Mouse (Mus musculus) kidney, adult 2 months (tissue): ENCODE measurements around the gene Rhbdd2. TPM values are rescaled to one million over a fixed set of nuclear protein-coding genes. Genes with fewer than 3 reads are reported as not detected.
A peak's percentile ranks its signal among the peaks of the same experiment; 100 is the strongest.

Source experiments
- DNase-seq: peaks from one replicate; pipeline ENCODE4 v3.0.0; 2021
- H3K27ac ChIP-seq: fragments of 200-500 bp; 2 replicates; pipeline ENCODE4 v1.5.1; 2012; ENCODE audit warnings: low read depth, low read length, control low read depth, inconsistent platforms; ENCODE audit not compliant: insufficient read depth
- H3K27me3 ChIP-seq: fragments of 200-500 bp; replicated peaks from 2 replicates; pipeline ENCODE4 v1.6.1; 2012; ENCODE audit warnings: mild to moderate bottlenecking, moderate library complexity, low read length, inconsistent platforms; ENCODE audit not compliant: control insufficient read depth, insufficient read depth
- H3K36me3 ChIP-seq: fragments of 200-500 bp; 2 replicates; pipeline ENCODE4 v1.6.1; 2012; ENCODE audit warnings: mild to moderate bottlenecking, moderate library complexity, low read length, inconsistent platforms; ENCODE audit not compliant: control insufficient read depth, insufficient read depth
- H3K4me1 ChIP-seq: fragments of 200-500 bp; 2 replicates; pipeline ENCODE4 v1.6.1; 2011; ENCODE audit warnings: low read length; ENCODE audit not compliant: control insufficient read depth, insufficient read depth
- H3K4me3 ChIP-seq: fragments of 200-500 bp; 2 replicates; pipeline ENCODE4 v1.5.1; 2011; ENCODE audit warnings: mild to moderate bottlenecking, low read depth, low read length, control low read depth; ENCODE audit not compliant: insufficient read depth
- CTCF ChIP-seq: fragments of 200-500 bp; conservative IDR thresholded peaks from 2 replicates; pipeline ENCODE4 v1.5.1; 2011; ENCODE audit warnings: low read depth, mild to moderate bottlenecking, control low read depth, low read length, moderate library complexity, mixed read lengths; ENCODE audit not compliant: insufficient read depth, insufficient read length
- POLR2A ChIP-seq: fragments of 200-500 bp; IDR thresholded peaks from one replicate; pipeline ENCODE4 v1.6.1; 2011; ENCODE audit warnings: low read depth, low read length, control low read depth
- WGBS: fragments of 180-500 bp; shearing (Covaris S2); methylation state at CpG from one replicate; pipeline ENCODE4 v1.1.7; 2018; 5-methylcytosine and 5-hydroxymethylcytosine counted together
- polyA plus RNA-seq: library from polyadenylated mRNA; depleted of rRNA; stranded (reverse); fragments of >200 nt; gene quantifications from 2 replicates; pipeline ENCODE4 v1.2.3, GENCODE M21; 2012

Gene Rhbdd2
- polyA plus RNA-seq, 1 experiment: 50.9 TPM

GRCm38 (mm10) chr5:135632797-135633144 is 353 bp downstream of the Rhbdd2 start:
- Histone ChIP-seq H3K4me3 (peak overlapping the region; percentile 86), H3K27ac (peak overlapping the region; percentile 71), H3K27me3 (no peaks in the 10 kb centered on the region), H3K4me1 (peaks cover 2% of the 10 kb centered on the region; the same call in 1 of the 2 replicates), H3K36me3 (0 out of 2 replicates have a peak, but pooled peaks cover 2% of the 10 kb centered on the region)
- WGBS: under 1% methylated on average over 21 of the region's 21 CpGs
- DNase-seq: no peak
- TF ChIP-seq POLR2A: no peak
- no peak for TF ChIP-seq CTCF

GRCm38 (mm10) chr5:135639760-135640458 is 7.5 kb downstream of the Rhbdd2 start:
- TF ChIP-seq POLR2A (no peak), CTCF (no peak)
- no peaks in the 10 kb centered on the region for H3K27me3 ChIP-seq
- H3K4me3 ChIP-seq: no peak overlapping the region
- 57% methylated on average over 7 of the region's 7 CpGs for WGBS
- 0 out of 2 replicates have a peak, but pooled peaks cover 2% of the 10 kb centered on the region for H3K36me3 ChIP-seq
- DNase-seq: peak; percentile 54
- H3K27ac ChIP-seq: no peak overlapping the region
- peaks cover 10% of the 10 kb centered on the region for H3K4me1 ChIP-seq

- Histone ChIP-seq H3K4me3 (no peak overlapping the region), H3K27me3 (no peaks in the 10 kb centered on the region), H3K27ac (no peak overlapping the region), H3K36me3 (no peaks in the 10 kb centered on the region), H3K4me1 (peaks cover 10% of the 10 kb centered on the region)
- TF ChIP-seq CTCF: no peak
- TF ChIP-seq POLR2A: no peak
- DNase-seq: no peak
- WGBS: 61% methylated on average over 6 of the region's 6 CpGs
Observed at GRCm38 (mm10) chr5:135640459-135640789, 8.0 kb downstream of the Rhbdd2 start.

DNA sequence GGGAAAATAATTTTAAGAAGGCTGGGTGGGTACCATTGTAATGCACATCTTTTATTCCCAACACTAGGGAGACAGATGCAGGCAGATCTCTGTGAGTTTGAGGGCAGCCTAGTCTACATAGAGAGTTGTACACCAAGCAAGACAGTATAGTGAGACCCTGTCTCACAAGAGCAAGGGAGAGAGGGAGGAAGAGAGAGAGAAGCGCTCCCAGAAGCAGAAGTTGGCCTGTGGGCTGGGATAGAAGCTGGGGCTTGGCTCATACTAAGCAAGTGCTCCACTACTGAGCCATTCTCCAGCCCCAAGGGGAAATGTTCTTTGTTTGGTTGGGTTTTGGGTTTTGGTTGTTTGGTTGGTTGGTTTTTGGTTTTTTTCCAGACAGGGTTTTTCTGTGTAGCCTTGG is 8.6 kb downstream of the Rhbdd2 start:
- 100% methylated on average over 1 of the region's 1 CpGs for WGBS
- Histone ChIP-seq H3K27ac (no peak overlapping the region), H3K4me3 (no peak overlapping the region), H3K36me3 (no peaks in the 10 kb centered on the region), H3K27me3 (no peaks in the 10 kb centered on the region), H3K4me1 (peaks cover 15% of the 10 kb centered on the region)
- no peak for DNase-seq
- TF ChIP-seq CTCF: no peak
- no peak for TF ChIP-seq POLR2A

- no peaks in the 10 kb centered on the region for H3K36me3 ChIP-seq
- H3K27me3 ChIP-seq: no peaks in the 10 kb centered on the region
- peak overlapping the region; percentile 94 for H3K27ac ChIP-seq
- TF ChIP-seq POLR2A: no peak
- TF ChIP-seq CTCF: no peak
- peak; percentile 95 for DNase-seq
- WGBS: 54% methylated on average over 10 of the region's 10 CpGs
- peaks cover 20% of the 10 kb centered on the region for H3K4me1 ChIP-seq
- H3K4me3 ChIP-seq: no peak overlapping the region
Observed at GRCm38 (mm10) chr5:135642686-135643551, 10.5 kb downstream of the Rhbdd2 start.

DNA sequence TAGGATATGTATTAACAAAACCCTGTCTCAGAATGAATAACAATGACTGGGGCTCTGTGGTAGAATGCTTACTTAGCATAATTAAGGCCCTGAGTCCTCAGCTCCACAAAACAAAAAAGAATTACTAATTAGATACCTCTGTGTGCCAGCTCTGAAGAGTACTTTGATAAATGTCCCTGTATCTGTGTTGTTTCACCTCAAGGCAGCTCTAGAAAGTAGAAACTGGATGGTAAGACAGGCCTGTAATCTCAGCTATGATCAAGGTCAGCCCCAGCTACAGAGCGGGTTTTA is 11.1 kb downstream of the Rhbdd2 start:
- Histone ChIP-seq H3K4me3 (no peak overlapping the region), H3K27me3 (no peaks in the 10 kb centered on the region), H3K27ac (peak overlapping the region; percentile 94), H3K4me1 (peaks cover 20% of the 10 kb centered on the region), H3K36me3 (no peaks in the 10 kb centered on the region)
- DNase-seq: no peak
- WGBS: 97% methylated on average over 1 of the region's 1 CpGs
- TF ChIP-seq POLR2A (no peak), CTCF (no peak)

DNA sequence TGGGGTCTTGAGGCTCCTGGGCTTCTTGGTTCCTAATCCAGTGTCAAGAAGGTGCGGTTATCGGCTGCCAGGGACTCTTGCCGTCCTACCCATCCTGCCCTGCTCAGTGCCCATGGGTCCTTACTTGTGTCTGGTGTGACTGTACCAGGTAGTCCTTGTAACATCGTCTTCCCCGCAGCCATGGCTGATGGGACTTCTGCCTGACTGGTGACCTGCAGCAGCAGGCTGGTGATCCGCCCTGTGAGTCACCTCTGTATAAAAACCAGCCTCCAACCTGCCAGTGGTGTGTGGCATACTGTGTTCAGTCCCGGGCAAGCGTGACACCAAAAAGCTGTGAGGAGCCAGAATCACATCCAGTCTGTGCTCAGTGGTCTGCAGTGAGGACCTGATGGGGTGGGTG is 11.5 kb downstream of the Rhbdd2 start:
- H3K27ac ChIP-seq: peak overlapping the region; percentile 91
- H3K4me3 ChIP-seq: no peak overlapping the region
- TF ChIP-seq CTCF (no peak), POLR2A (no peak)
- H3K36me3 ChIP-seq: no peaks in the 10 kb centered on the region
- H3K27me3 ChIP-seq: no peaks in the 10 kb centered on the region
- 78% methylated on average over 8 of the region's 8 CpGs for WGBS
- DNase-seq: peak; percentile 25
- peaks cover 20% of the 10 kb centered on the region for H3K4me1 ChIP-seq
